Mouse (Mus musculus) naive thymus-derived CD4-positive, alpha-beta T cell, adult 2 months (primary cell): ENCODE measurements around the gene Rbks.

Source experiments
- DNase-seq: peaks from one replicate; pipeline ENCODE4 v3.0.0-alpha.2; 2011; ENCODE audit warnings: low read depth

Rbks gene

GRCm38 (mm10) chr5:31581932-31582331 lies 115.5 kb downstream of the Rbks start:
- DNase-seq: peak; percentile 59

- no peak for DNase-seq
Measured at GRCm38 (mm10) chr5:31581263-31581662, 116.2 kb downstream of the Rbks start.

GRCm38 (mm10) chr5:31576539-31576975 lies 120.9 kb downstream of the Rbks start:
- DNase-seq: peak; percentile 75
